Mouse (Mus musculus) intestine, embryonic 15.5 days (tissue): ENCODE results near the gene Six5. TPM values are rescaled to one million over a fixed set of nuclear protein-coding genes. Genes with fewer than 3 reads are reported as not detected.

Experiments used
- ATAC-seq: fragments of 200-750 bp; cut with Nextera tagmentation; 2 replicates; pipeline ENCODE4 v1.8.0; 2017; ENCODE audit warnings: moderate TSS enrichment, moderate library complexity
- H3K27ac ChIP-seq: fragments of 300-500 bp; sonication (generic); 2 replicates; pipeline ENCODE4 v1.5.1; 2015; ENCODE audit warnings: mild to moderate bottlenecking, inconsistent platforms
- H3K27me3 ChIP-seq: fragments of 300-500 bp; sonication (generic); replicated peaks from 2 replicates; pipeline ENCODE4 v1.6.1; 2015; ENCODE audit warnings: inconsistent platforms
- H3K36me3 ChIP-seq: fragments of 300-500 bp; sonication (generic); 2 replicates; pipeline ENCODE4 v1.6.1; 2015; ENCODE audit warnings: inconsistent platforms
- H3K4me1 ChIP-seq: fragments of 300-500 bp; sonication (generic); replicated peaks from 2 replicates; pipeline ENCODE4 v1.6.1; 2015; ENCODE audit warnings: inconsistent platforms
- H3K4me2 ChIP-seq: fragments of 300-500 bp; sonication (generic); replicated peaks from 2 replicates; pipeline ENCODE4 v1.6.1; 2015; ENCODE audit warnings: mild to moderate bottlenecking, inconsistent platforms
- H3K4me3 ChIP-seq: fragments of 300-500 bp; sonication (generic); replicated peaks from 2 replicates; pipeline ENCODE4 v1.5.1; 2015; ENCODE audit warnings: inconsistent platforms
- H3K9ac ChIP-seq: fragments of 300-500 bp; sonication (generic); 2 replicates; pipeline ENCODE4 v1.6.1; 2015; ENCODE audit warnings: inconsistent platforms
- H3K9me3 ChIP-seq: fragments of 300-500 bp; sonication (generic); 2 replicates; pipeline ENCODE4 v1.6.1; 2016; ENCODE audit warnings: inconsistent platforms
- WGBS: fragments of 180-500 bp; shearing (Covaris S2); methylation state at CpG from one replicate; pipeline ENCODE4 v1.1.7; 2015; 5-methylcytosine and 5-hydroxymethylcytosine counted together
- polyA plus RNA-seq: library from polyadenylated mRNA; unstranded; fragments of >200 nt; fragmentation: Nextera tagmentation; extraction: Ambion mirVana; gene quantifications from 2 replicates; pipeline ENCODE4 v1.2.1, GENCODE M21; 2015

Gene Six5
- polyA plus RNA-seq, 1 experiment from 2014 or later: 8.8 TPM

GRCm38 (mm10) chr7:19077761-19078160 is 16.6 kb upstream of the Six5 start:
- peak overlapping the region; percentile 97; the same call in 1 of the 2 replicates for H3K9ac ChIP-seq
- no peak for ATAC-seq
- H3K4me2 ChIP-seq: peak overlapping the region; percentile 78
- H3K27me3 ChIP-seq: no peaks in the 10 kb centered on the region
- H3K4me1 ChIP-seq: peaks cover 30% of the 10 kb centered on the region
- no peaks in the 10 kb centered on the region for H3K9me3 ChIP-seq
- H3K4me3 ChIP-seq: 0 out of 2 replicates have a peak overlapping the region, but pooled peaks have one; percentile 91
- peaks cover 32% of the 10 kb centered on the region for H3K36me3 ChIP-seq
- 69% methylated on average over 14 of the region's 14 CpGs for WGBS
- H3K27ac ChIP-seq: no peak overlapping the region

GRCm38 (mm10) chr7:19078732-19079131 is 15.7 kb upstream of the Six5 start:
- Histone ChIP-seq H3K36me3 (peaks cover 32% of the 10 kb centered on the region), H3K27ac (no peak overlapping the region), H3K4me1 (peaks cover 40% of the 10 kb centered on the region), H3K9ac (no peak overlapping the region), H3K27me3 (no peaks in the 10 kb centered on the region), H3K9me3 (no peaks in the 10 kb centered on the region), H3K4me3 (no peak overlapping the region), H3K4me2 (no peak overlapping the region)
- WGBS: 83% methylated on average over 3 of the region's 3 CpGs
- no peak for ATAC-seq

GRCm38 (mm10) chr7:19080451-19080950 is 13.9 kb upstream of the Six5 start:
- 88% methylated on average over 19 of the region's 19 CpGs for WGBS
- no peak overlapping the region for H3K27ac ChIP-seq
- no peak overlapping the region for H3K4me2 ChIP-seq
- H3K4me3 ChIP-seq: no peak overlapping the region
- no peaks in the 10 kb centered on the region for H3K9me3 ChIP-seq
- peaks cover 53% of the 10 kb centered on the region for H3K4me1 ChIP-seq
- peaks cover 32% of the 10 kb centered on the region for H3K36me3 ChIP-seq
- no peak overlapping the region for H3K9ac ChIP-seq
- no peak for ATAC-seq
- H3K27me3 ChIP-seq: no peaks in the 10 kb centered on the region

DNA sequence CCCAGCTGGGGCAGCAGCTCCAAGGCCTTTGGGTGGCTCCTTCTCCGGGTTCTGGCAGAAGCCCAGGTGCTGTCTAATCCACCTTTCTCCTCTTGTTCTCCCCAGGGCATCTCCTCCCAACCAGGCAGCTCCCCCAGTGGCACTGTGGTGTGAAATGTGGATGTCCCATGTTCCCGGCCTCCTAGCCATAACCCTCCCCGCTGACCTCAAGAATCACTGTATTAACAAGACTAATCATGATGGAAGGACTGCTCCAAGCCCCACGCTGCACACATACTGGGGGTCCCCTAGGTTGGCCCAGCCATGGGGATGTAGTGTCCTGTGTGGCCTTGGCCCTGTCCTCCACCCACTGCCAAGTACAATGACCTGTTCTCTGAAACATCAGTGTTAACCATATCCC is 12.2 kb upstream of the Six5 start:
- WGBS: 90% methylated on average over 4 of the region's 4 CpGs
- H3K4me1 ChIP-seq: peaks cover 60% of the 10 kb centered on the region
- no peak for ATAC-seq
- H3K4me2 ChIP-seq: no peak overlapping the region
- H3K9me3 ChIP-seq: no peaks in the 10 kb centered on the region
- H3K27ac ChIP-seq: peak overlapping the region; percentile 1; the same call in 1 of the 2 replicates
- H3K27me3 ChIP-seq: no peaks in the 10 kb centered on the region
- peaks cover 32% of the 10 kb centered on the region for H3K36me3 ChIP-seq
- no peak overlapping the region for H3K9ac ChIP-seq
- H3K4me3 ChIP-seq: no peak overlapping the region

DNA sequence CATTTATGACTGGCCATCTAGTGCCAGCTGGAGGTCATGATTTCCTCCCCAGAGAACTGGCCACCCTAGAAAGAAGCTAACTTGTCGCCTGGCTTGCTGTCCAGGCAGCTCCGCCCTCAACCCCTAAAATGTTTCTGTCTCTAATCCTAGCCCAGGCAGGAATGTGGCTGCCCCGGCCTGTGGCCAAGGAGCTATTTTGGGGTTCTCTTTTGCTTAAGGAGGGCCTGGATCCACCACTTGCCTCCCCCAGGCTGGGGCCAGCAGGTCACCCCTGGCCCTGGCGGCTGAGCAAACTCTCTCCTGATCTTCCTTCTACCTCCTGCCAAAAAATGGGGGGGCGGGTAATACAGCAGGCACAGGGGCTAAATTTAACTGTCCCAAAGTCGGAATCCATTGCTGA is 11.3 kb upstream of the Six5 start:
- no peak overlapping the region for H3K4me3 ChIP-seq
- peaks cover 29% of the 10 kb centered on the region for H3K36me3 ChIP-seq
- H3K4me1 ChIP-seq: peaks cover 51% of the 10 kb centered on the region
- no peak for ATAC-seq
- peak overlapping the region; percentile 46; the same call in 1 of the 2 replicates for H3K4me2 ChIP-seq
- 56% methylated on average over 6 of the region's 6 CpGs for WGBS
- no peaks in the 10 kb centered on the region for H3K9me3 ChIP-seq
- no peak overlapping the region for H3K9ac ChIP-seq
- 0 out of 2 replicates have a peak overlapping the region, but pooled peaks have one; percentile 1 for H3K27ac ChIP-seq
- no peaks in the 10 kb centered on the region for H3K27me3 ChIP-seq

GRCm38 (mm10) chr7:19083701-19084100 is 10.7 kb upstream of the Six5 start, which contains the start of gene Dmpk:
Gene Dmpk, plus strand, starts transcription at chr7:19083849.
- Histone ChIP-seq H3K36me3 (peaks cover 23% of the 10 kb centered on the region), H3K9ac (peak within 1 kb of the TSS; percentile 27), H3K9me3 (no peaks in the 10 kb centered on the region), H3K4me2 (peak within 1 kb of the TSS; percentile 46), H3K27me3 (no peaks in the 10 kb centered on the region), H3K27ac (peak within 1 kb of the TSS; percentile 15), H3K4me1 (peaks cover 50% of the 10 kb centered on the region), H3K4me3 (peak within 1 kb of the TSS; percentile 27)
- WGBS: 36% methylated on average over 10 of the region's 10 CpGs
- ATAC-seq: peak; percentile 51

- Histone ChIP-seq H3K9ac (peak overlapping the region; percentile 27), H3K36me3 (peaks cover 21% of the 10 kb centered on the region), H3K27me3 (no peaks in the 10 kb centered on the region), H3K4me1 (peaks cover 50% of the 10 kb centered on the region), H3K4me2 (peak overlapping the region; percentile 46), H3K4me3 (peak overlapping the region; percentile 27), H3K9me3 (no peaks in the 10 kb centered on the region), H3K27ac (peak overlapping the region; percentile 15)
- 51% methylated on average over 6 of the region's 6 CpGs for WGBS
- ATAC-seq: peak; percentile 20
Observed at GRCm38 (mm10) chr7:19084277-19084771, 10.1 kb upstream of the Six5 start.

DNA sequence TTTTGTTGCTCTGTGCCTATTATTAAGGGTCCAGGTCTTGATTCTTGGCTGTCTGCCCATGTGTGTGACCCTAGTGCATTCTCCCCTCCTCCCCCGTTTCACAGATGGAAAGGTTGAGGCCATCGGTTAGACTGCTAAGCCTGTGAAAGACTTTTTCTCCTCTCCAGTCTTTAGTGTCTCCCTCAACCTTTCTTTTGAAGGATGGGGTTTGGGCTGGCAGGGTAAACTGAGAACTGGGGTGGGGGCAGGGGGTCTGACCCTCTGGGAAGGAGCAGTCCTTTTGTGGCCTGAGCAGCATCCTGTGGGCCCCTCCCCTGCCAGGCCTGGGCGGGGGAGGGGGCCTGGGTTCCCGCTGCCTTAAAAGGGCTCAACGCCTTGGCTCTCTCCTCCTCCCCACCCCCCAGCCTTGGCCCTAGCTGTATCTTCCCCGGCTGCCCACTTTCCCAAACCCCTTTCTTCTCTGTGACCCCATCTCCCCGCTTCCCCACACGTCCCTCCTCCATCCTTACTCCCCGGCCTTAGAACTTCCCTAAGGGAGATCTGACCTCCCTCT is 9.4 kb upstream of the Six5 start:
- H3K36me3 ChIP-seq: peaks cover 20% of the 10 kb centered on the region
- no peaks in the 10 kb centered on the region for H3K9me3 ChIP-seq
- H3K4me3 ChIP-seq: peak overlapping the region; percentile 27
- H3K9ac ChIP-seq: peak overlapping the region; percentile 32
- H3K4me1 ChIP-seq: peaks cover 50% of the 10 kb centered on the region
- no peaks in the 10 kb centered on the region for H3K27me3 ChIP-seq
- 23% methylated on average over 9 of the region's 9 CpGs for WGBS
- ATAC-seq: no peak
- peak overlapping the region; percentile 46 for H3K27ac ChIP-seq
- peak overlapping the region; percentile 46 for H3K4me2 ChIP-seq

- H3K9ac ChIP-seq: peak overlapping the region; percentile 32
- WGBS: 13% methylated on average over 6 of the region's 6 CpGs
- H3K4me1 ChIP-seq: peaks cover 50% of the 10 kb centered on the region
- peaks cover 15% of the 10 kb centered on the region for H3K36me3 ChIP-seq
- no peaks in the 10 kb centered on the region for H3K9me3 ChIP-seq
- peak overlapping the region; percentile 46 for H3K27ac ChIP-seq
- ATAC-seq: no peak
- H3K27me3 ChIP-seq: no peaks in the 10 kb centered on the region; the same call in 1 of the 2 replicates
- peak overlapping the region; percentile 27 for H3K4me3 ChIP-seq
- peak overlapping the region; percentile 46 for H3K4me2 ChIP-seq
Observed at GRCm38 (mm10) chr7:19085495-19085894, 8.9 kb upstream of the Six5 start.

- H3K9ac ChIP-seq: peak overlapping the region; percentile 32
- H3K9me3 ChIP-seq: no peaks in the 10 kb centered on the region
- peaks cover 50% of the 10 kb centered on the region for H3K4me1 ChIP-seq
- 11% methylated on average over 14 of the region's 14 CpGs for WGBS
- H3K27me3 ChIP-seq: no peaks in the 10 kb centered on the region; the same call in 1 of the 2 replicates
- peak overlapping the region; percentile 46; the same call in 1 of the 2 replicates for H3K27ac ChIP-seq
- H3K4me2 ChIP-seq: peak overlapping the region; percentile 46
- H3K4me3 ChIP-seq: peak overlapping the region; percentile 27
- peak; percentile 53 for ATAC-seq
- peaks cover 16% of the 10 kb centered on the region for H3K36me3 ChIP-seq
Observed at GRCm38 (mm10) chr7:19086042-19086441, 8.4 kb upstream of the Six5 start.

GRCm38 (mm10) chr7:19086760-19087159 is 7.6 kb upstream of the Six5 start:
- Histone ChIP-seq H3K9ac (no peak overlapping the region), H3K9me3 (no peaks in the 10 kb centered on the region), H3K36me3 (0 out of 2 replicates have a peak, but pooled peaks cover 8% of the 10 kb centered on the region), H3K4me3 (no peak overlapping the region), H3K27ac (no peak overlapping the region), H3K27me3 (no peaks in the 10 kb centered on the region; the same call in 1 of the 2 replicates), H3K4me1 (peaks cover 54% of the 10 kb centered on the region), H3K4me2 (peak overlapping the region; percentile 46; the same call in 1 of the 2 replicates)
- WGBS: 68% methylated on average over 18 of the region's 18 CpGs
- ATAC-seq: no peak

DNA sequence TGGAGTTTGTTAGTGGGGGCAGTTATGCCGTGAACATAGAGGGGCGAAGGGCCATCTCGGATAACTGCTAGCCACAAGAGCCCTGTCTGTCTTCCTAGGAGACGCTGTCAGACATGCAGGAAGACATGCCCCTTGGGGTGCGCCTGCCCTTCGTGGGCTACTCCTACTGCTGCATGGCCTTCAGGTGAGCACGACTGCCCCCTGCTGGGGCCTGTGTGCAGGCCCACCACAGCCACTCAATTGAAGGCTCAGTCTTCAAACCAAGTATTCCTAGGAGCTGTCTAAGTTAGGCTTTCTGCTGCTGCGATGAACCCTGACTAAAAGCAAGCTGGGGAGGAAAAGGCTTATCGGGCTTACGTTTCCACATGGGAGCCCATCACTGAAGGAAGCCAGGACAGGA is 5.6 kb upstream of the Six5 start:
- WGBS: 42% methylated on average over 10 of the region's 10 CpGs
- ATAC-seq: no peak
- Histone ChIP-seq H3K9ac (no peak overlapping the region), H3K36me3 (0 out of 2 replicates have a peak, but pooled peaks cover 4% of the 10 kb centered on the region), H3K27me3 (no peaks in the 10 kb centered on the region; the same call in 1 of the 2 replicates), H3K27ac (no peak overlapping the region), H3K4me2 (no peak overlapping the region), H3K4me1 (peaks cover 49% of the 10 kb centered on the region), H3K9me3 (no peaks in the 10 kb centered on the region), H3K4me3 (no peak overlapping the region)
